Mouse (Mus musculus) kidney, adult 2 months (tissue): Measurements from ENCODE around the gene Tnfsf12. TPM values are rescaled to one million over a fixed set of nuclear protein-coding genes. Genes with fewer than 3 reads are reported as not detected.

ENCODE experiments used
- DNase-seq: peaks from one replicate; pipeline ENCODE4 v3.0.0; 2021
- H3K27ac ChIP-seq: fragments of 200-500 bp; 2 replicates; pipeline ENCODE4 v1.5.1; 2012; ENCODE audit warnings: low read depth, low read length, control low read depth, inconsistent platforms; ENCODE audit not compliant: insufficient read depth
- H3K27me3 ChIP-seq: fragments of 200-500 bp; replicated peaks from 2 replicates; pipeline ENCODE4 v1.6.1; 2012; ENCODE audit warnings: mild to moderate bottlenecking, moderate library complexity, low read length, inconsistent platforms; ENCODE audit not compliant: control insufficient read depth, insufficient read depth
- H3K36me3 ChIP-seq: fragments of 200-500 bp; 2 replicates; pipeline ENCODE4 v1.6.1; 2012; ENCODE audit warnings: mild to moderate bottlenecking, moderate library complexity, low read length, inconsistent platforms; ENCODE audit not compliant: control insufficient read depth, insufficient read depth
- H3K4me1 ChIP-seq: fragments of 200-500 bp; 2 replicates; pipeline ENCODE4 v1.6.1; 2011; ENCODE audit warnings: low read length; ENCODE audit not compliant: control insufficient read depth, insufficient read depth
- H3K4me3 ChIP-seq: fragments of 200-500 bp; 2 replicates; pipeline ENCODE4 v1.5.1; 2011; ENCODE audit warnings: mild to moderate bottlenecking, low read depth, low read length, control low read depth; ENCODE audit not compliant: insufficient read depth
- CTCF ChIP-seq: fragments of 200-500 bp; conservative IDR thresholded peaks from 2 replicates; pipeline ENCODE4 v1.5.1; 2011; ENCODE audit warnings: low read depth, mild to moderate bottlenecking, control low read depth, low read length, moderate library complexity, mixed read lengths; ENCODE audit not compliant: insufficient read depth, insufficient read length
- POLR2A ChIP-seq: fragments of 200-500 bp; IDR thresholded peaks from one replicate; pipeline ENCODE4 v1.6.1; 2011; ENCODE audit warnings: low read depth, low read length, control low read depth
- WGBS: fragments of 180-500 bp; shearing (Covaris S2); methylation state at CpG from one replicate; pipeline ENCODE4 v1.1.7; 2018; 5-methylcytosine and 5-hydroxymethylcytosine counted together
- polyA plus RNA-seq: library from polyadenylated mRNA; depleted of rRNA; stranded (reverse); fragments of >200 nt; gene quantifications from 2 replicates; pipeline ENCODE4 v1.2.3, GENCODE M21; 2012

Gene Tnfsf12
- polyA plus RNA-seq, 1 experiment, result 65.1 TPM

DNA sequence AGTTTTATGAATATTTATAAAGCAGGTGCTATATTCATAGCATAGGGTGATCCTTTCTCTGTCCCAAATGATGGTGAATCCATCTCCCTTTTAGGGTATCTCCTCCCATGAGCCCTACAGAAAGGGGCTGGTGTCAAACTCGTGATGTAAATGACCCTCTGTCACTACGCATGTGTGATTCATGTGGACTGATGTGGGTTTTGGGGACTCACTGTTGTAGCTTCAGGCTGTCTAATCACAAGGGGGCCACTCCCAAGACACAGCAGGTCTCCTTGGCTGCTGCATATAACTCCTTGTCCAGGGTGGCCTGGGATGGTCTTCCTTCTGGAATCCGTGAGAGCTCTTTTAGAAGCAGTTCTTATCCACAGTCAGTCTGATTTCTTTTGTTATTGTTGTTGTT is 14.8 kb upstream of the Tnfsf12 start:
- WGBS, result 84% methylated on average over 3 of the region's 3 CpGs
- Histone ChIP-seq H3K27me3 (no peaks in the 10 kb centered on the region), H3K27ac (no peak overlapping the region), H3K4me1 (peaks cover 26% of the 10 kb centered on the region; the same call in 1 of the 2 replicates), H3K36me3 (no peaks in the 10 kb centered on the region), H3K4me3 (no peak overlapping the region)
- no peak for DNase-seq
- no peak for TF ChIP-seq POLR2A
- no peak for TF ChIP-seq CTCF

DNA sequence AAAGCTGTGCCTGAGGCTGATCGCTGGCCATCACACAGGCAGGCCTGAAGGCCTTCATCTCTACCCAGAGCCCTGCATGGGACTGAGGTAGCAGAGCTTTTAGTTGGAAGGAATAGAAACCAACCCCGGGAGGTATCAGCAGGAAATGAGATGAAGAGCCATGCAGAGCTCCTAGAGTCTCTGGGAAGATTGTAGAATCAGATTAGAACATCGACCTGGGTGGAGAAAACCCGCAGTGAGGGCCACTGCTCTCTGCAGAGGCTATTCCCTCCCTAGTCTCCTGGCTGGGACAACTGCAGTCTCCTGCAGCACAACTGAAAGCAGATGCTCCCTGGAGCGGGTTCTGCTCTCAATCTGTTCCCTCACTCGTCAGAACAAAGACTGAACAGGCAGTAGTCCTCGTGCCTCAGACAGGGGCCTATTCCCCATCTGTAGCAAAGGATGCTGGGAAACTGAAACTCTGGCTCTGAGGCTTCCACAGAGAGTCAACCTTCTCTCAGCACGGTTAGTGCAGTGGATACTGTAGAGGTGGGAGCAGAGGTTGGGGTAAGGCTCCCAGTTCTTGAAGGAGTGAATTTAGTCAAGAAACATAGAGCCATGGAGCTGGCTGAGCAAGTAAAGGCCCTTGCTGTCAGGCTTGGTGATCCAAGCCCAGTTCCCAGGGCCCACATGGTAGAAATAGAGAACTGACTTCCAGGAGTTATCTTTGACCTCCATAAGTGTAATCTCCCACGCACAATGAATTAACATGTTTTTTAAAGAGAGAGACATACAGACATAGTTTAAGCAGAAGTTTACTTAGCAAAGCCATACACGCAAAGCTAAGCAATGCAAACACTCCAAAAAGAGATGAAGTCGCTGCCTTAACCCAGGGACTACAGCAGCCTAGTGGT is 14.2 kb upstream of the Tnfsf12 start:
- no peak for DNase-seq
- H3K27ac ChIP-seq, result no peak overlapping the region
- H3K36me3 ChIP-seq, result no peaks in the 10 kb centered on the region
- TF ChIP-seq CTCF (no peak), POLR2A (no peak)
- H3K4me3 ChIP-seq, result no peak overlapping the region
- H3K4me1 ChIP-seq, result peaks cover 20% of the 10 kb centered on the region; the same call in 1 of the 2 replicates
- H3K27me3 ChIP-seq, result no peaks in the 10 kb centered on the region
- WGBS, result 70% methylated on average over 11 of the region's 11 CpGs

DNA sequence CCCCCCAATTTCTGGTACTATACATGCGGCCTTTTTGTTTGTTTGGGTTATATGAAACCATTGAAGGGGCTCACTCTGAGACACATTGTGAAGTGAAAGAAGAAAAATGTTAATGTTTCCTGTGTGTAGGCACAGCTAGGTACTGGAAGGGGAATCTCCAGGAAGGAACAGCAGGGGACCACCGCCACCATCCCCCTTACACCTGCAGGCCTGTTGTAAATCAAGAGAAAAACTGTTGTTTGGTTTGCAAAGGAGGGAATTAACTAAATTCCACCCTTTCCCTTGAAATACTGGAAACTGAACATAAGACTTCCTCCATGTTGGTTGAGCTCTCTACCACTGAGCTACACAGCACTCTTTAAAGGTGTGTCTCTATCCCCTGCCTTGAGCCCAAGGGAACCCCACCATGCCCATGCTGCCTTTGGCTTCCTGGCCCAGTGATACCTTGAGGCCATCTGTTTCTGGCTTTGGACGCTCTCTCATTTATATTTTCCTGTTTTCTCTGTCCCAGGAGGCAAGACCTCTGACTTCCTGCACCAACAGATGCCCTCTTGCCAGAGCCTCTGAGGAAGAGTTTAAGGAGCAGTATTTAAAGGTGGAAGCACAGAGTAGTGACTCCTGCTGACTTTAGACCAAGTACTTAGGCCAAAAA is 13.1 kb upstream of the Tnfsf12 start:
- WGBS, result 82% methylated on average over 3 of the region's 3 CpGs
- H3K27ac ChIP-seq, result no peak overlapping the region
- H3K36me3 ChIP-seq, result no peaks in the 10 kb centered on the region
- DNase-seq, result no peak
- H3K4me3 ChIP-seq, result no peak overlapping the region
- TF ChIP-seq POLR2A (no peak), CTCF (no peak)
- peaks cover 17% of the 10 kb centered on the region; the same call in 1 of the 2 replicates for H3K4me1 ChIP-seq
- H3K27me3 ChIP-seq, result no peaks in the 10 kb centered on the region

DNA sequence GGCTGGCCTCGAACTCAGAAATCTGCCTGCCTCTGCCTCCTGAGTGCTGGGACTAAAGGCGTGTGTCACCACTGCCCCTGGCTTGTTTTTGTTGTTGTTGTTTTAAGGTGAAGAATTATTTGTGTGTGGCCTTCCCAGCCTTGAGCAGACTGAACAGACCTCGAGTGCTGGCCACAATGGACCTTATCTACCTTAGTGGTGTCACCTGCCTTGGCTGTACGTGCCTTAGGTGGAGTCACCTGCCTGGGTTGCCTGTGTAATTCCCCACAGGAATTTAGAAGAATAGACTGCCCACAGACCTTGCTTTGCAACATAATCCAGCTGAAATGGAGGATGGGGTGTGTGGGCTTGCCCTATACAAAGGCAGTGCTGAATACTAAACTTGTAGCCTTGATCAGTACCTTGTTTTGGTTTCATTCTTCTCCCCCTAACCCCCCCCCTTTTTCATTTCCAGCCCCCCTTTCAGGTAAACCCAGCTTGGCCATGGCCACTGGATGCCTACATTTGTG is 12.3 kb upstream of the Tnfsf12 start:
- WGBS, result 93% methylated on average over 4 of the region's 4 CpGs

DNA sequence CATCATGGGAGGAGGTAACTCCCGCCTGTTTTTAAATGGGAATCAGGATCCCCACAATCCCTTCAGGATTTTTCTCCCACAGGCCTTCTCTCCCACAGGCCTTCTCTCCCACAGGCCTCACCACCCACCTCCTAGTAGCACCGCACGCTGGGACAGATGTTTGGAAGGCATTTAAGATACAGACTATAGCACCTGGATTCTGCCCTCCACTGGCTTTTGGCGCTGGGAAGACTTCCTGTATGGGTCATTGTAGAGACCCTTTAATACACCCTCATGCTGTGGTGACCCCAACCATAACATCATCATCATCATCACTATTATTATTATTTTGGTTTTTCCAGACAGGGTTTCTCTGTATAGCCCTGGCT is 11.8 kb upstream of the Tnfsf12 start:
- Histone ChIP-seq H3K27me3 (no peaks in the 10 kb centered on the region), H3K4me3 (no peak overlapping the region), H3K36me3 (no peaks in the 10 kb centered on the region), H3K4me1 (peaks cover 14% of the 10 kb centered on the region; the same call in 1 of the 2 replicates), H3K27ac (no peak overlapping the region)
- no peak for TF ChIP-seq CTCF
- no peak for TF ChIP-seq POLR2A
- 92% methylated on average over 4 of the region's 4 CpGs for WGBS
- no peak for DNase-seq

More for the DNA sequence above, 12.3 kb upstream of the Tnfsf12 start:
- DNase-seq, result no peak
- no peak overlapping the region for H3K4me3 ChIP-seq
- H3K27ac ChIP-seq, result no peak overlapping the region
- H3K4me1 ChIP-seq, result peaks cover 14% of the 10 kb centered on the region; the same call in 1 of the 2 replicates
- H3K27me3 ChIP-seq, result no peaks in the 10 kb centered on the region
- no peak for TF ChIP-seq POLR2A
- TF ChIP-seq CTCF, result no peak
- no peaks in the 10 kb centered on the region for H3K36me3 ChIP-seq

DNA sequence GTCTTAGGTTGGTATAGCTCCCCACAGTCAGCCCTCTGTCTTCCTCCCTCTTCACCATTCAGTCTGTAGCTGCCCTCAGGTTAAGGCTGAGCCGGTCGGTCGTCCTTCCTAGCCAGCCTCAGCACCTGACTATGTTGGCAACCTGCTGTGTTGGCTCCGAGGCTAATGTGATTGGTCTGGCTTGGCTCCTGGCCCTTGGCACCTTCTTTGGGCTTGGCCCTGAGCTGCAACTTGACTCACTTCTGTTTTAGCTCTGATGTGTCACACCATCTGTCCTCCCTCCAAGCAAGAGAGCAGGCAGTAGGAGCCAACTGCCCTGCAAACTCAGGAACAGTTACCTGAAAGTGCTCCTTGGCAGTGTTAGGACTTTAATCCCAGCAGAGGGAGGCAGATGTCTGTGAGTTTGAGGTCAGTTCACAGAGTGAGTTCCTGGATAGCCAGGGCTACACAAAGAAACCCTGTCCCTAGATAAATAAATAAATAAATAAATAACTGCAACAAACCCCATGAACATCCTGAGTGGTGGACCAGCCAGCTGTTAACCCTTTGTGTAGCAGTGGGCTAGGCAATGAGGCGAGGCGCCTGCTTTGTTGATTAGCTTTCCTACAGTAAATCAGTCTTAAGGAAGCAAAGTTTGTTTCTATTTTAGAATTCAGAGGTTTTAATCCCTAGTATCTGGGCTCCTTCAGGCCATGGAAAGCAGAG is 11.3 kb upstream of the Tnfsf12 start:
- peaks cover 14% of the 10 kb centered on the region; the same call in 1 of the 2 replicates for H3K4me1 ChIP-seq
- TF ChIP-seq CTCF (no peak), POLR2A (no peak)
- peak overlapping the region; percentile 72 for H3K27ac ChIP-seq
- WGBS, result 45% methylated on average over 6 of the region's 6 CpGs
- H3K27me3 ChIP-seq, result no peaks in the 10 kb centered on the region
- no peaks in the 10 kb centered on the region for H3K36me3 ChIP-seq
- H3K4me3 ChIP-seq, result no peak overlapping the region
- DNase-seq, result peak; percentile 95
